Mouse (Mus musculus): ENCODE results near the gene Nanos3. TPM values are rescaled to one million over a fixed set of nuclear protein-coding genes. Genes with fewer than 3 reads are reported as not detected.

Nanos3 gene
- total RNA-seq, 2 experiments from 2014 or later: 5.0 TPM; not detected in 1

GRCm38 (mm10) chr8:84188671-84189070 lies 3.7 kb upstream of the Nanos3 start:
- no peak for ATAC-seq (replicated peaks; ENCODE audit: low FRiP score, low TSS enrichment, poor library complexity, severe bottlenecking)

- peak; percentile 58 for ATAC-seq (replicated peaks; ENCODE audit: low FRiP score, low TSS enrichment, poor library complexity, severe bottlenecking)
These were observed 2.2 kb upstream of the Nanos3 start for GRCm38 (mm10) chr8:84187065-84187755.

- ATAC-seq (replicated peaks; ENCODE audit: low FRiP score, low TSS enrichment, poor library complexity, severe bottlenecking): peak; percentile 65
These were observed 1.5 kb upstream of the Nanos3 start for GRCm38 (mm10) chr8:84186547-84186946.

GRCm38 (mm10) chr8:84184085-84185043 lies 653 bp downstream of the Nanos3 start:
- no peak for ATAC-seq (replicated peaks; ENCODE audit: low FRiP score, low TSS enrichment, poor library complexity, severe bottlenecking)

- ATAC-seq (replicated peaks; ENCODE audit: low FRiP score, low TSS enrichment, poor library complexity, severe bottlenecking): no peak
These were observed 1.5 kb downstream of the Nanos3 start for GRCm38 (mm10) chr8:84183261-84184084.

GRCm38 (mm10) chr8:84182833-84183232 lies 2.2 kb downstream of the Nanos3 start:
- no peak for ATAC-seq (replicated peaks; ENCODE audit: low FRiP score, low TSS enrichment, poor library complexity, severe bottlenecking)

- peak; percentile 33 for ATAC-seq (replicated peaks; ENCODE audit: low FRiP score, low TSS enrichment, poor library complexity, severe bottlenecking)
These were observed 4.4 kb downstream of the Nanos3 start for GRCm38 (mm10) chr8:84180530-84181190.

- ATAC-seq (replicated peaks; ENCODE audit: low FRiP score, low TSS enrichment, poor library complexity, severe bottlenecking): no peak
These were observed 5.1 kb downstream of the Nanos3 start for GRCm38 (mm10) chr8:84179946-84180345.

GRCm38 (mm10) chr8:84178592-84178991 lies 6.4 kb downstream of the Nanos3 start:
- ATAC-seq (replicated peaks; ENCODE audit: low FRiP score, low TSS enrichment, poor library complexity, severe bottlenecking): no peak

- ATAC-seq (replicated peaks; ENCODE audit: low FRiP score, low TSS enrichment, poor library complexity, severe bottlenecking): no peak
These were observed 7.6 kb downstream of the Nanos3 start for GRCm38 (mm10) chr8:84177405-84177804.

- ATAC-seq (replicated peaks; ENCODE audit: low FRiP score, low TSS enrichment, poor library complexity, severe bottlenecking): no peak
These were observed 8.5 kb downstream of the Nanos3 start for GRCm38 (mm10) chr8:84176560-84176959.

GRCm38 (mm10) chr8:84173861-84174260 lies 11.2 kb downstream of the Nanos3 start:
- peak; percentile 69 for ATAC-seq (replicated peaks; ENCODE audit: low FRiP score, low TSS enrichment, poor library complexity, severe bottlenecking)

- no peak for ATAC-seq (replicated peaks; ENCODE audit: low FRiP score, low TSS enrichment, poor library complexity, severe bottlenecking)
These were observed 14.9 kb downstream of the Nanos3 start for GRCm38 (mm10) chr8:84170096-84170495.

GRCm38 (mm10) chr8:84167696-84168095 lies 17.3 kb downstream of the Nanos3 start:
- peak; percentile 75 for ATAC-seq (replicated peaks; ENCODE audit: low FRiP score, low TSS enrichment, poor library complexity, severe bottlenecking)

- ATAC-seq (replicated peaks; ENCODE audit: low FRiP score, low TSS enrichment, poor library complexity, severe bottlenecking): no peak
These were observed 27.4 kb downstream of the Nanos3 start for GRCm38 (mm10) chr8:84157620-84158019.

GRCm38 (mm10) chr8:84149181-84149580 lies 35.8 kb downstream of the Nanos3 start:
- ATAC-seq (replicated peaks; ENCODE audit: low FRiP score, low TSS enrichment, poor library complexity, severe bottlenecking): no peak

- ATAC-seq (replicated peaks; ENCODE audit: low FRiP score, low TSS enrichment, poor library complexity, severe bottlenecking): no peak
These were observed 36.5 kb downstream of the Nanos3 start for GRCm38 (mm10) chr8:84148531-84148850.

- ATAC-seq (replicated peaks; ENCODE audit: low FRiP score, low TSS enrichment, poor library complexity, severe bottlenecking): peak; percentile 91
These were observed 37.1 kb downstream of the Nanos3 start, which contains the start of the genes Cc2d1a and 4930432K21Rik for GRCm38 (mm10) chr8:84147769-84148530. Gene Cc2d1a, minus strand, starts transcription at chr8:84147936. Gene 4930432K21Rik, plus strand, starts transcription at chr8:84148025.

All from megakaryocyte-erythroid progenitor cell, adult 5-6 weeks (primary cell).